Mouse (Mus musculus): Measurements from ENCODE around the gene Aqr.

GRCm38 (mm10) chr2:114133355-114133754 lies 53.5 kb downstream of the Aqr start:
- TF ChIP-seq POLR2A (IDR thresholded peaks at IDR 0.05; ENCODE audit: insufficient read length, low read depth) = no peak
- no peak for TF ChIP-seq USF1 (IDR thresholded peaks at IDR 0.05; ENCODE audit: low read depth)
- TF ChIP-seq E2F4 (IDR thresholded peaks at IDR 0.05; ENCODE audit: insufficient read depth) = no peak
- no peak for TF ChIP-seq MAX (IDR thresholded peaks at IDR 0.05; ENCODE audit: low read depth)

Data from myocyte (in vitro differentiated cells).